Mouse (Mus musculus) liver, embryonic 15.5 days (tissue): ENCODE measurements around the gene Espn. TPM values are rescaled to one million over a fixed set of nuclear protein-coding genes. Genes with fewer than 3 reads are reported as not detected.

Source experiments
- ATAC-seq: fragments of 200-750 bp; cut with Nextera tagmentation; 2 replicates; pipeline ENCODE4 v1.8.0; 2017; ENCODE audit warnings: moderate number of reproducible peaks, mild to moderate bottlenecking, moderate library complexity; ENCODE audit not compliant: insufficient read depth
- H3K27ac ChIP-seq: fragments of 300-500 bp; sonication (generic); replicated peaks from 2 replicates; pipeline ENCODE4 v1.5.1; 2015; ENCODE audit warnings: mild to moderate bottlenecking, inconsistent platforms
- H3K27me3 ChIP-seq: fragments of 300-500 bp; sonication (generic); 2 replicates; pipeline ENCODE4 v1.6.1; 2015; ENCODE audit warnings: mild to moderate bottlenecking, inconsistent platforms
- H3K36me3 ChIP-seq: fragments of 300-500 bp; sonication (generic); replicated peaks from 2 replicates; pipeline ENCODE4 v1.6.1; 2015; ENCODE audit warnings: moderate library complexity, mild to moderate bottlenecking, inconsistent platforms
- H3K4me1 ChIP-seq: fragments of 300-500 bp; sonication (generic); replicated peaks from 2 replicates; pipeline ENCODE4 v1.6.1; 2015; ENCODE audit warnings: inconsistent platforms
- H3K4me2 ChIP-seq: fragments of 300-500 bp; sonication (generic); 2 replicates; pipeline ENCODE4 v1.6.1; 2015; ENCODE audit warnings: moderate library complexity, mild to moderate bottlenecking, inconsistent platforms
- H3K4me3 ChIP-seq: fragments of 300-500 bp; sonication (generic); replicated peaks from 2 replicates; pipeline ENCODE4 v1.5.1; 2015; ENCODE audit warnings: mild to moderate bottlenecking, inconsistent platforms
- H3K9ac ChIP-seq: fragments of 300-500 bp; sonication (generic); 2 replicates; pipeline ENCODE4 v1.6.1; 2015; ENCODE audit warnings: moderate library complexity, mild to moderate bottlenecking, inconsistent platforms
- H3K9me3 ChIP-seq: fragments of 300-500 bp; sonication (generic); replicated peaks from 2 replicates; pipeline ENCODE4 v1.6.1; 2016; ENCODE audit warnings: inconsistent platforms
- WGBS: fragments of 180-500 bp; shearing (Covaris S2); methylation state at CpG from one replicate; pipeline ENCODE4 v1.1.7; 2015; ENCODE audit warnings: mixed read lengths; ENCODE audit not compliant: insufficient replicate concordance; 5-methylcytosine and 5-hydroxymethylcytosine counted together
- polyA plus RNA-seq: library from polyadenylated mRNA; unstranded; fragments of >200 nt; fragmentation: Nextera tagmentation; extraction: Ambion mirVana; gene quantifications from 2 replicates; pipeline ENCODE4 v1.2.1, GENCODE M21; 2015

Espn gene
- polyA plus RNA-seq, 1 experiment from 2014 or later, result 1.5 TPM

- no peaks in the 10 kb centered on the region for H3K9me3 ChIP-seq
- peaks cover 17% of the 10 kb centered on the region; the same call in 1 of the 2 replicates for H3K4me1 ChIP-seq
- WGBS, result 50% methylated on average over 10 of the region's 10 CpGs
- no peak overlapping the region for H3K27ac ChIP-seq
- H3K9ac ChIP-seq, result no peak overlapping the region
- ATAC-seq, result no peak
- no peaks in the 10 kb centered on the region; the same call in 1 of the 2 replicates for H3K27me3 ChIP-seq
- no peak overlapping the region for H3K4me3 ChIP-seq
- no peaks in the 10 kb centered on the region for H3K36me3 ChIP-seq
- H3K4me2 ChIP-seq, result no peak overlapping the region
Observed at GRCm38 (mm10) chr4:152078105-152078530, 74.1 kb downstream of the Espn start.

DNA sequence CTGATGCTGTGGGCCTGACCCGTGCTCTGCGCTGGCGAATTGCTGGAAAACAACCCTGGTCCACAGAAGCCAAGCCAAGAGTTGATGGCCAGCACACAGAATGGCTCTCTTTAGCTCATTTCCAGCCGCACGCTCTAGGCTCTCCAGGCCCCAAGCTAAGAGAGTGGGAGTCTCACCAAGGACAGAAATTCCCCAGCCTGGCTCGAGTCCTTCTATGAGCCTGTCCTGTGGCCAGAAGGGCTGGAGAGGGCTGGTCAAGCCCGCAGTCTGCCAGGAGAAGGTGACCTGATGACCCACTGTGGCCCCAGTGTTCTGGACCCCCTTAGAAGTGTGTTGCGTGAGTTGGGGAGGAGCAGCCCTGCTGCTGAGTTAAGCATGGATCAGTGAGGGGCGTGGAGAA is 75.0 kb downstream of the Espn start:
- no peak for ATAC-seq
- WGBS, result 79% methylated on average over 9 of the region's 9 CpGs
- Histone ChIP-seq H3K4me3 (no peak overlapping the region), H3K4me2 (no peak overlapping the region), H3K9me3 (no peaks in the 10 kb centered on the region), H3K27ac (no peak overlapping the region), H3K9ac (no peak overlapping the region), H3K4me1 (peaks cover 24% of the 10 kb centered on the region; the same call in 1 of the 2 replicates), H3K36me3 (no peaks in the 10 kb centered on the region), H3K27me3 (peaks cover 7% of the 10 kb centered on the region)

DNA sequence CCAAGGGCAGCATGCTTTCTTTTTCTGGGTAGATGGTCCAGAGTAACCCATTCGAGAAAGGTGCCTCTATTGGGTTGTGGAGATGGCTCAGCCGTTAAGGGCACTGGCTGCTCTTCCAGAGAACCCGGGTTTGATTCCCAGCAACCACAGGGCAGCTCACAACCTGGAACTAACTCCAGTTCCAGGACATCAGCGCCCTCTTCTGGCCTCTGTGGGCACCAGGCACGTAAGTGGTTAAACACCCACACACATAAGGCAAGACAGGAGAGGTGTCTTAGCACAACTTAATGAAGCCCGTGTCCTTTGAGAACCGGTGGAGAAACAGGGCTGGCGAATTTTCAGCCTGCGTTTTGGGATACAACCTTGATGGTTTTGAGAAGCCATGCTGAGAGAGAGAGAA is 77.6 kb downstream of the Espn start:
- Histone ChIP-seq H3K4me2 (no peak overlapping the region), H3K4me3 (no peak overlapping the region), H3K9ac (no peak overlapping the region), H3K9me3 (no peaks in the 10 kb centered on the region), H3K4me1 (peaks cover 32% of the 10 kb centered on the region; the same call in 1 of the 2 replicates), H3K27me3 (peaks cover 17% of the 10 kb centered on the region), H3K27ac (no peak overlapping the region), H3K36me3 (no peaks in the 10 kb centered on the region)
- no peak for ATAC-seq
- 77% methylated on average over 9 of the region's 9 CpGs for WGBS

- Histone ChIP-seq H3K4me2 (no peak overlapping the region), H3K4me3 (no peak overlapping the region), H3K9ac (no peak overlapping the region), H3K27ac (no peak overlapping the region), H3K27me3 (peaks cover 17% of the 10 kb centered on the region), H3K4me1 (peaks cover 32% of the 10 kb centered on the region; the same call in 1 of the 2 replicates), H3K9me3 (no peaks in the 10 kb centered on the region), H3K36me3 (no peaks in the 10 kb centered on the region)
- ATAC-seq, result no peak
- whole genome bisulfite sequencing, result 53% methylated on average over 6 of the region's 6 CpGs
Observed at GRCm38 (mm10) chr4:152073715-152074114, 78.5 kb downstream of the Espn start.

GRCm38 (mm10) chr4:152072655-152073054 is 79.5 kb downstream of the Espn start:
- WGBS, result 49% methylated on average over 10 of the region's 10 CpGs

DNA sequence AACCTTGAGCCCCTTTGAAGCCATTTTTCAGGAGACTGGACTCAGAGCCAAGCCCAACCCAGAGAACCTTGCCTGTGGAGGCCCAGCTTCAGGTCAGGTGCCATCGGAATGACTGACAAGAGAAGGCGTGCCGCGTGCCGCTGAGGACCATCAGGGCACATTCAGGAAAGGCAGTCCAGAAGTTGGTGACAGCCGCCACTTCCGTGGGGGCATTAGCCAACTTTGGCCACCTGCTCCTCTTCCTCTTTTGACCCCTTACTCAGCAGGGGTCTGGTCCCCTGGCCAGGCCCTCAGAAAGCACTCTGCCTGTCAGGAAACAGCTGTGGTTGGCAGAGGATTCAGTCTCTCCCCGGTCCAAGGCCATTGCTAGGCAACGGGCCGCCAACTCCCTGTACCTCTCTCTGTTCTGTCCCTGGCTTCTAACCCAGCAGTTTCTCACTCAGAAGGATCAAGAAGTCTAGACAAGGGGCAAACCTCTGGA is 80.0 kb downstream of the Espn start, which contains the start of gene Plekhg5:
TSS of gene Plekhg5 (plus strand) at position 378 of the 481 bp plus-strand sequence.
- H3K27me3 ChIP-seq, result peaks cover 17% of the 10 kb centered on the region
- peaks cover 26% of the 10 kb centered on the region; the same call in 1 of the 2 replicates for H3K4me1 ChIP-seq
- no peak within 1 kb of the TSS for H3K4me3 ChIP-seq
- no peak within 1 kb of the TSS for H3K4me2 ChIP-seq
- 15% methylated on average over 10 of the region's 10 CpGs for WGBS
- no peaks in the 10 kb centered on the region for H3K36me3 ChIP-seq
- no peak within 1 kb of the TSS for H3K9ac ChIP-seq
- H3K9me3 ChIP-seq, result no peaks in the 10 kb centered on the region
- no peak for ATAC-seq
- H3K27ac ChIP-seq, result no peak within 1 kb of the TSS

More at GRCm38 (mm10) chr4:152072655-152073054, 79.5 kb downstream of the Espn start:
- Histone ChIP-seq H3K4me1 (peaks cover 26% of the 10 kb centered on the region; the same call in 1 of the 2 replicates), H3K9ac (no peak overlapping the region), H3K36me3 (no peaks in the 10 kb centered on the region), H3K4me3 (no peak overlapping the region), H3K9me3 (no peaks in the 10 kb centered on the region), H3K4me2 (no peak overlapping the region), H3K27ac (no peak overlapping the region), H3K27me3 (peaks cover 17% of the 10 kb centered on the region)
- no peak for ATAC-seq

DNA sequence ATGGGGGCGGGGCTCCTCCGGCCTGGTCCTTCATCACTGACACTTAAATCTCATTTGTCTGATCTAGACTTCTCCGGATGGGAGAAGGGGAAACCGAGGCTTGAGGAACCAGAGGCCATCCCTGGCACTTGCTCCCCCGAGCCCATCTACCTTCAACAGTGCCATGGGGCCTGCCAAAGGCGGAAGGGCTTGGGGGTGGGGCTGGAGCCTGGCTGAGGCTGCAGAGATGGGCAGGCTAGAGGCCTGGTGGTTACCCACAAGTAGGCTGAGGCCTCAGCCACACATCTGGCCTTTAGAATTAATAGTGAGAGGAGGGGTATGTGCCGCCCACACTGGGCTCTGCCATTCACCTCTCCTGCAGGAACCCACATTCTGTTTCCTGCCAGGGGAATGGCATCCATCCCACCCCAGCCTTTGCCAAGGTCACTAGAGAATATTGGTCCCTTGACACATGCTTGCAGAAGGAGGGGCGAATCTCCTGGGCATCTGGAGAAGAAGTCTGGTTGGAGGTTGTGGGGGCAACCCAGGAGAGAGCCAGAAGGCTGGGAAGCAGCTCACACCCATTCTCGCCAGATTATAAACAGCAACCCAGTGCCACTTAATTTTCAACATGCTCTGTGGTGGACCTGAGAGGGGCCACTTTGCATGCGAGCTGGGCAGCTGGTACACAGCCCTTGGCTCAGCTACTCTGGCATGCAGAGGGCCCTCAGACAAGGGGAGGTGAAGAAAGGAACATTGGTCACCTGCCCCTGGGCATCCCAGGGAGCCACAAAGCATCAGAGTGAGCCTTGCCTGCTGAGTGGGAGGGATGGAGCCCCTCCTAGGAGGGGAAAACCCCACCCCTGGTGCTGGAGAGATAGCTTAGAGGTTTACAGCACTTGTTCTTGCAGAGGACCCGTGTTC is 81.4 kb downstream of the Espn start:
- Histone ChIP-seq H3K4me3 (no peak overlapping the region), H3K9me3 (no peaks in the 10 kb centered on the region), H3K27ac (no peak overlapping the region), H3K27me3 (peaks cover 17% of the 10 kb centered on the region), H3K4me1 (peaks cover 26% of the 10 kb centered on the region; the same call in 1 of the 2 replicates), H3K4me2 (no peak overlapping the region), H3K36me3 (no peaks in the 10 kb centered on the region), H3K9ac (no peak overlapping the region)
- no peak for ATAC-seq
- 42% methylated on average over 11 of the region's 11 CpGs for WGBS

Other genes starting within 250 kb of the Espn start
- 45.5 and 49.1 TPM in 2 replicates for gene Dnajc11, start 218.7 kb downstream of the Espn start, polyA plus RNA-seq
- 6.4 and 7.9 TPM in 2 replicates for gene Thap3, start 163.4 kb downstream of the Espn start, polyA plus RNA-seq
- 5.1 and 5.7 TPM in 2 replicates for gene Phf13, start 156.1 kb downstream of the Espn start, polyA plus RNA-seq
- 6.3 and 7.2 TPM in 2 replicates for gene Klhl21, start 143.6 kb downstream of the Espn start, polyA plus RNA-seq
- gene Zbtb48, start 124.7 kb downstream of the Espn start, polyA plus RNA-seq, result 7.8 and 8.4 TPM in 2 replicates
- 0.07 and 0.13 TPM in 2 replicates for gene Tas1r1, start 113.8 kb downstream of the Espn start, polyA plus RNA-seq
- gene Nol9, start 113.0 kb downstream of the Espn start, polyA plus RNA-seq, result 13.7 and 14.6 TPM in 2 replicates
- gene Plekhg5, start 79.9 kb downstream of the Espn start, polyA plus RNA-seq, result 5.1 and 5.9 TPM in 2 replicates
- gene Tnfrsf25, start 36.4 kb downstream of the Espn start, polyA plus RNA-seq, result 0.37 and 0.50 TPM in 2 replicates
- 0.14 TPM in 1 of 2 replicates, not detected in the other for gene Hes2, start 6.5 kb upstream of the Espn start, polyA plus RNA-seq
- gene Acot7, start 25.8 kb upstream of the Espn start, polyA plus RNA-seq, result 14.0 and 14.2 TPM in 2 replicates
- gene Gpr153, start 121.9 kb upstream of the Espn start, polyA plus RNA-seq, result 0.76 and 1.2 TPM in 2 replicates
- not detected in 2 replicates for gene Hes3, start 139.3 kb upstream of the Espn start, polyA plus RNA-seq
- gene Icmt, start 144.9 kb upstream of the Espn start, polyA plus RNA-seq, result 7.6 TPM in 2 replicates
- gene Rnf207, start 166.6 kb upstream of the Espn start, polyA plus RNA-seq, result 0.08 TPM in 1 of 2 replicates, not detected in the other
- gene Rpl22, start 173.4 kb upstream of the Espn start, polyA plus RNA-seq, result 146 and 201 TPM in 2 replicates
- gene Chd5, start 186.3 kb upstream of the Espn start, polyA plus RNA-seq, result 0.03 and 0.16 TPM in 2 replicates